Mouse (Mus musculus) heart, postnatal 0 days (tissue): ENCODE data around the gene St14.

Experiments
- CTCF ChIP-seq: IDR thresholded peaks from 2 replicates; pipeline ENCODE4 v1.5.1; 2016; ENCODE audit warnings: antibody characterized with exemption, control low read depth, low read depth
- EP300 ChIP-seq: IDR thresholded peaks from 2 replicates; pipeline ENCODE4 v1.6.1; 2016; ENCODE audit warnings: antibody characterized with exemption, low read depth

DNA sequence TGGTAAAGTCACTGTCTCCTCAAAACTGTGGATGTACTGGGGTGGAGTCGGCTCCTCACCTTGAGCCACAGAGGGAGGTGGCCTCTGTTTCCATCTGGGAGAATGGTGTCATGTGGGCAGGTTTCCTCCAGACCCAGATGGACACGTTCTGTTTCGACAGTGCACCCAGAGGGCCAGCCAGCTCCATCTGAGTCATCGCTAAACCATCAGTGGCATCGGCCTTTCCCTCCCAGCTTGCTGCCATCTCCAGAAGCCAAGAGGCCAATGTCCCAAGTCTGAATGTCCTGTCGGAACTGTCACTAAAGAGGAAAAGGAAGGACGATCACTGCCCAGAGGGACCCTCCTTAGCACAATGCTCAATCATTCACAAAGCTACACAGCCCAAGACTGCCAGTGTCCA, 5.6 kb downstream of the St14 start:
- TF ChIP-seq EP300: no peak
- TF ChIP-seq CTCF: no peak
